Mouse (Mus musculus): ENCODE measurements around the gene Hdgf.

Hdgf gene

GRCm38 (mm10) chr3:87947056-87947810, 41.1 kb downstream of the Hdgf start:
- DNase-seq, result no peak

- no peak for DNase-seq
Measured at GRCm38 (mm10) chr3:87947811-87948199, 41.7 kb downstream of the Hdgf start.

GRCm38 (mm10) chr3:87948378-87949265, 42.5 kb downstream of the Hdgf start, which contains the start of gene Crabp2:
Gene Crabp2 (plus strand): TSS chr3:87948666.
- DNase-seq, result no peak

GRCm38 (mm10) chr3:87949266-87949954, 43.3 kb downstream of the Hdgf start:
- DNase-seq, result no peak

- no peak for DNase-seq
Measured at GRCm38 (mm10) chr3:87949955-87950515, 43.9 kb downstream of the Hdgf start.

- no peak for DNase-seq
Measured at GRCm38 (mm10) chr3:87951946-87952345, 45.8 kb downstream of the Hdgf start.

- DNase-seq, result no peak
Measured at GRCm38 (mm10) chr3:87952440-87952839, 46.3 kb downstream of the Hdgf start.

- no peak for DNase-seq
Measured at GRCm38 (mm10) chr3:87958056-87958455, 51.9 kb downstream of the Hdgf start.

- DNase-seq, result no peak
Measured at GRCm38 (mm10) chr3:87958476-87958875, 52.4 kb downstream of the Hdgf start.

GRCm38 (mm10) chr3:87958967-87959366, 52.8 kb downstream of the Hdgf start:
- DNase-seq, result no peak

GRCm38 (mm10) chr3:87959371-87959770, 53.2 kb downstream of the Hdgf start:
- no peak for DNase-seq

GRCm38 (mm10) chr3:87960191-87960585, 54.1 kb downstream of the Hdgf start:
- no peak for DNase-seq

GRCm38 (mm10) chr3:87960586-87961191, 54.6 kb downstream of the Hdgf start:
- DNase-seq, result peak; percentile 91
